Mouse (Mus musculus) subcutaneous adipose tissue, adult 2 months (tissue): ENCODE measurements around the gene Rcn3. TPM values are rescaled to one million over a fixed set of nuclear protein-coding genes. Genes with fewer than 3 reads are reported as not detected.

ENCODE experiments used
- polyA plus RNA-seq: library from polyadenylated mRNA; depleted of rRNA; stranded (reverse); fragments of >200 nt; gene quantifications from 2 replicates; pipeline ENCODE4 v1.2.3, GENCODE M21; 2012; ENCODE audit warnings: low replicate concordance; rRNA removed

The Rcn3 gene
- polyA plus RNA-seq: 89.2 and 448 TPM in 2 replicates

DNA sequence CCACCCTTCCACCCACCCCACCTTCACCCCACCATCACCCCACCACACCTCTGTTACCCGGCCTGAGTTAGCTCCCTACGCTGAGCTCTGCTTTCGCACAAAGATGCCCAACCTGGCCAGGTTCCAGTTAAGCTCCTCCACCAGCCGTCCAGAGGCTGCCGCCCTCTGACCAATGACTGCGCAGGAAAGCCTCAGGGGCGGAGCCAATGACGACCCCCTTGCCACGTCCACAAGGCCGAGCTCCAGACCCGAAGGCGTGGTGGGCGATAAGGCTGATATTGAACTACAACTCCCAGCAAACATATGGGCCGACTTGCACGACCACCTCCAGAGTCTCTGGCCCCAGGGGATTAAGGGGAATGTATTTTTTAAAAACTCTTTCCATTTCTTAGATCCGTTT, at the start of gene Rcn3:
Rcn3 (minus strand) TSS at position 174 of the 400 bp plus-strand sequence.

DNA sequence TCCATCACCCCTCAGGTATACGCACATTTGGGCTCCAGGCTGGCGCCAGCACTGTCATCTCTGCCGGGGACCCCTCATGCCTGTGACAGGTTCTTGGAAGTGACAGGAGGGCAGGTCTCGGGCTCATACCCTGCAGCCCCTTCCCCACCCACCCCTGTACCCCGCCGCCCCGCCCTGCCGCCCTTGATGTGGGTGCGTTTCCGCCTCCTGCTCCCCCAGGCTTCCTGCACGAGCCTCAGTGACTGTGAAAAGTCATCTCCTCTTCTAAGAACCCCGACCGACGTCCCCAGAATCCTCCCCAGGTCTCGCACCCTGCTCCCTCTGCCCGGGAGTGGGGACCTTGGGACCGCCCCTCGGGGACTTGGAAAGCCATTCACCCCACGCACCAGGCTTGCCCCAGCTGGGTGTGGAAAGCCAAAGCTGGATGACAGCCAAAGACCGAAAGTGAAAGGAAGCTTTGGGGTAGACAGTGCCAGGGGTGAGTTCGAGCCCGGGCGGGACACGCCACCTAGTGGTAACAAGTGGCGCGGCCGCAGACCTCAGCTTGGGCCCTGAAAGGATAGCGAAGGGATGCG, 44.1 kb upstream of the Rcn3 start, which contains the start of the genes Gm45713 and Flt3l:
Gm45713 (minus strand) TSS at position 239 of the 575 bp plus-strand sequence.
Flt3l (minus strand) TSS at position 440 of the 575 bp plus-strand sequence.

GRCm38 (mm10) chr7:45128624-45129246, 36.7 kb upstream of the Rcn3 start, which contains the start of gene Rpl13a:
Rpl13a (minus strand) TSS chr7:45128761.

GRCm38 (mm10) chr7:45124224-45125143, 32.5 kb upstream of the Rcn3 start, which contains the start of gene Rps11:
Rps11 (minus strand) TSS chr7:45124439.

DNA sequence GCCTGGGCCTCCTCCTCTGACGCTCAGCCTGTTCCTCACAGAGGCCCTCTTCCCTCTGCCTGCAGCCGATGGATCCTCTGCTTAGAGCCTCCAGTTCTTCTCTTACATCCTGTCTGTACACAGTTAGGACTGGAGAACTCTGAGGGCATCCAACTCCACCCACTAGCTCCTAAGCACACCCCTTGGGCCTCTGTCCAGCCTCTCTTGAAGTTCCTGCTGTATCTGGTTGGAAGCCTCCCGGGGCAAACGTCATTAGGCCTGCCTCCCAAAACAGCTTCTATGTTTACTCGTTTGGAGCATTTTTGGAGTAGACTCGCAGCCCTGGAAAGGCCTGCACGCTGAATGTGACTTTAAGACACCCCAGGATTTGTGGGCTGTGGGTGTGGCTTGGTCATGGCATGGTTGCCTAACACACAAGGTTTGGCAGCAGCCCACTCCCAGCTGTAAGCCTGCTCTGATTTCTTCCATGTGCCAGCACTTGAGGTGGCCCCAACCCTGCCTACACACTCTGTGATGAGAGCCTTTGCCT, 11.7 kb upstream of the Rcn3 start, which contains the start of gene Fcgrt:
Fcgrt (minus strand) TSS at position 200 of the 529 bp plus-strand sequence.

DNA sequence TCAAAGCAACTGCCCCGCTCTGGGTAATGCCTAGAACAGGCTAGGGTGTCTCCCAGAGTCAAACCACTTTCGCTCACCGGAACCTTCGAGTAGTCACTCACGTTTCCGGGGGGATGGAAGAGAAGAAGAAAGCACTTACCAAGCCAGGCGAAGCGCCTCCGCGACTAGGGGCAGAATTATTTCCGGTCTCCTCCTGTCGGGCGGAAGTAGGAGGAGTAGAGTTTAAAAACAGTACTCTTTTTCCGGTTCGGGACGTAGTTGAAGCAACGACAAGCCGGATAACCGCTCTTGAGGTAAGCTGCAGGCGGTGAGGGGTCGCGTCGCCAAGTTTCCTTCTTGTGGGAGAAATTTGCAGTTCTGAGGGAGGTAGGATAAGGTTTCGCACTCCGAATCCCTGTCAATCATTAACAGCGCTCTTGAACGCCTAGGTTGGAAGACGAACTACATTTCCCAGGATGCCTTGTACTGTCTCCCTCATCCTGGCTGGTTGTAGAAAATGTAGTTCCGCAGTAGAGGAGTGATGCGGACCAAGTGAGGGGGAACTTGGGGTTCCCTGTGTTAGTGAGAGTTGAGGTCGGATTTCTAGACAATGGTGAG, 29.7 kb downstream of the Rcn3 start, which contains the start of the genes Nosip and Prrg2:
Nosip (plus strand) TSS at position 191 of the 597 bp plus-strand sequence.
Prrg2 (minus strand) TSS at position 439 of the 597 bp plus-strand sequence.

GRCm38 (mm10) chr7:45052862-45053116, 39.2 kb downstream of the Rcn3 start, which contains the start of gene Prr12:
Prr12 (minus strand) TSS chr7:45052881.

Other genes starting within 250 kb of the Rcn3 start
- gene Akt1s1, start 243.2 kb downstream of the Rcn3 start, polyA plus RNA-seq: 87.7 and 129 TPM in 2 replicates
- 125 and 126 TPM in 2 replicates for gene Tbc1d17, start 243.1 kb downstream of the Rcn3 start, polyA plus RNA-seq
- 45.1 and 47.8 TPM in 2 replicates for gene Pnkp, start 235.1 kb downstream of the Rcn3 start, polyA plus RNA-seq
- 245 and 426 TPM in 2 replicates for gene Ptov1, start 222.4 kb downstream of the Rcn3 start, polyA plus RNA-seq
- gene Med25, start 199.5 kb downstream of the Rcn3 start, polyA plus RNA-seq: 93.4 and 172 TPM in 2 replicates
- 48.5 and 82.0 TPM in 2 replicates for gene Fuz, start 196.1 kb downstream of the Rcn3 start, polyA plus RNA-seq
- 91.4 and 108 TPM in 2 replicates for gene Ap2a1, start 162.7 kb downstream of the Rcn3 start, polyA plus RNA-seq
- 0.21 and 0.22 TPM in 2 replicates for gene Tsks, start 149.0 kb downstream of the Rcn3 start, polyA plus RNA-seq
- gene Cpt1c, start 117.4 kb downstream of the Rcn3 start, polyA plus RNA-seq: 21.7 and 88.9 TPM in 2 replicates
- gene Prmt1, start 105.7 kb downstream of the Rcn3 start, polyA plus RNA-seq: 148 and 347 TPM in 2 replicates
- gene Irf3, start 94.6 kb downstream of the Rcn3 start, polyA plus RNA-seq: 111 and 156 TPM in 2 replicates
- 30.2 and 45.2 TPM in 2 replicates for gene Bcl2l12, start 93.5 kb downstream of the Rcn3 start, polyA plus RNA-seq
- gene Scaf1, start 75.9 kb downstream of the Rcn3 start, polyA plus RNA-seq: 67.6 and 79.5 TPM in 2 replicates
- gene Rras, start 74.3 kb downstream of the Rcn3 start, polyA plus RNA-seq: 286 and 584 TPM in 2 replicates
- 8.6 and 15.5 TPM in 2 replicates for gene Prr12, start 39.3 kb downstream of the Rcn3 start, polyA plus RNA-seq
- gene Nosip, start 29.8 kb downstream of the Rcn3 start, polyA plus RNA-seq: 68.3 and 84.1 TPM in 2 replicates
- 73.3 and 99.8 TPM in 2 replicates for gene Prrg2, start 29.5 kb downstream of the Rcn3 start, polyA plus RNA-seq
- gene Fcgrt, start 11.6 kb upstream of the Rcn3 start, polyA plus RNA-seq: 195 and 315 TPM in 2 replicates
- gene Rps11, start 32.2 kb upstream of the Rcn3 start, polyA plus RNA-seq: 294 and 506 TPM in 2 replicates
- 1,583 and 3,800 TPM in 2 replicates for gene Rpl13a, start 36.5 kb upstream of the Rcn3 start, polyA plus RNA-seq
- 5.4 and 12.9 TPM in 2 replicates for gene Gm45713, start 44.0 kb upstream of the Rcn3 start, polyA plus RNA-seq
- gene Flt3l, start 44.2 kb upstream of the Rcn3 start, polyA plus RNA-seq: 62.3 and 91.9 TPM in 2 replicates
- gene Pih1d1, start 62.1 kb upstream of the Rcn3 start, polyA plus RNA-seq: 64.1 and 64.9 TPM in 2 replicates
- gene Aldh16a1, start 62.4 kb upstream of the Rcn3 start, polyA plus RNA-seq: 35.1 and 56.5 TPM in 2 replicates
- gene Slc17a7, start 71.7 kb upstream of the Rcn3 start, polyA plus RNA-seq: 0.08 TPM in 1 of 2 replicates, not detected in the other
- gene Gfy, start 87.3 kb upstream of the Rcn3 start, polyA plus RNA-seq: not detected in 2 replicates
- not detected in 2 replicates for gene Pth2, start 88.8 kb upstream of the Rcn3 start, polyA plus RNA-seq
- 0.09 and 0.14 TPM in 2 replicates for gene Ccdc155, start 112.7 kb upstream of the Rcn3 start, polyA plus RNA-seq
- 0.17 and 0.73 TPM in 2 replicates for gene Dkkl1, start 119.9 kb upstream of the Rcn3 start, polyA plus RNA-seq
- 30.9 and 110 TPM in 2 replicates for gene Tead2, start 123.5 kb upstream of the Rcn3 start, polyA plus RNA-seq
- 37.7 and 42.8 TPM in 2 replicates for gene Cd37, start 146.9 kb upstream of the Rcn3 start, polyA plus RNA-seq
- gene Slc6a16, start 148.9 kb upstream of the Rcn3 start, polyA plus RNA-seq: not detected in 2 replicates
- 0.11 TPM in 1 of 2 replicates, not detected in the other for gene Slc6a21, start 185.3 kb upstream of the Rcn3 start, polyA plus RNA-seq
- gene Trpm4, start 241.6 kb upstream of the Rcn3 start, polyA plus RNA-seq: 20.9 and 38.3 TPM in 2 replicates
- gene Hrc, start 243.1 kb upstream of the Rcn3 start, polyA plus RNA-seq: 0.30 and 1.2 TPM in 2 replicates